Mouse (Mus musculus) thymus, adult 2 months (tissue): Measurements from ENCODE around the gene Pkp2.

Experiments used
- CTCF ChIP-seq: fragments of 200-500 bp; IDR thresholded peaks from 2 replicates; pipeline ENCODE4 v1.5.1; 2012; ENCODE audit warnings: mild to moderate bottlenecking, control low read depth, low read length, moderate library complexity, borderline replicate concordance; ENCODE audit not compliant: control insufficient read depth, poor library complexity, insufficient read depth; ENCODE audit errors: extremely low read depth
- POLR2A ChIP-seq: fragments of 200-500 bp; IDR thresholded peaks from 2 replicates; pipeline ENCODE4 v1.6.1; 2012; ENCODE audit warnings: mild to moderate bottlenecking, low read length, control low read depth, moderate library complexity; ENCODE audit not compliant: control insufficient read depth, poor library complexity, insufficient read depth; ENCODE audit errors: extremely low read depth

- TF ChIP-seq CTCF (no peak), POLR2A (no peak)
Measured at GRCm38 (mm10) chr16:16222651-16223050, 9.5 kb downstream of the Pkp2 start.
